Mouse (Mus musculus) colon, adult 2 months (tissue): Measurements from ENCODE around the gene Arhgef18. TPM values are rescaled to one million over a fixed set of nuclear protein-coding genes. Genes with fewer than 3 reads are reported as not detected.

Experiments used
- polyA plus RNA-seq: library from polyadenylated mRNA; depleted of rRNA; stranded (reverse); fragments of >200 nt; gene quantifications from 2 replicates; pipeline ENCODE4 v1.2.3, GENCODE M21; 2012; rRNA removed

The Arhgef18 gene
- 61.7 and 63.8 TPM in 2 replicates for polyA plus RNA-seq

GRCm38 (mm10) chr8:3392771-3393710 is at the start of gene Arhgef18:
Arhgef18 (plus strand) TSS chr8:3393006.

GRCm38 (mm10) chr8:3353189-3353810 is 39.5 kb upstream of the Arhgef18 start, which contains the start of gene A430078G23Rik:
A430078G23Rik (plus strand) TSS chr8:3353415.

GRCm38 (mm10) chr8:3467006-3467885 is 74.4 kb downstream of the Arhgef18 start, which contains the start of gene Pex11g:
Pex11g (minus strand) TSS chr8:3467680.

GRCm38 (mm10) chr8:3470562-3470961 is 77.8 kb downstream of the Arhgef18 start, which contains the start of gene Tex45:
Tex45 (plus strand) TSS chr8:3470862.

GRCm38 (mm10) chr8:3492901-3493844 is 100.4 kb downstream of the Arhgef18 start, which contains the start of gene Zfp358:
Zfp358 (plus strand) TSS chr8:3493138.

GRCm38 (mm10) chr8:3500235-3501090 is 107.7 kb downstream of the Arhgef18 start, which contains the start of gene Mcoln1:
Mcoln1 (plus strand) TSS chr8:3500457.

Other genes starting within 250 kb of the Arhgef18 start
- gene Insr, start 113.4 kb upstream of the Arhgef18 start, polyA plus RNA-seq: 25.5 and 28.2 TPM in 2 replicates
- 1.3 and 1.6 TPM in 2 replicates for gene A430078G23Rik, start 39.6 kb upstream of the Arhgef18 start, polyA plus RNA-seq
- 14.6 and 17.2 TPM in 2 replicates for gene Pex11g, start 74.7 kb downstream of the Arhgef18 start, polyA plus RNA-seq
- gene Tex45, start 77.9 kb downstream of the Arhgef18 start, polyA plus RNA-seq: 0.19 TPM in 1 of 2 replicates, not detected in the other
- gene Zfp358, start 100.1 kb downstream of the Arhgef18 start, polyA plus RNA-seq: 47.9 and 52.0 TPM in 2 replicates
- gene Mcoln1, start 107.5 kb downstream of the Arhgef18 start, polyA plus RNA-seq: 326 and 619 TPM in 2 replicates
- 73.1 and 77.5 TPM in 2 replicates for gene Pnpla6, start 122.4 kb downstream of the Arhgef18 start, polyA plus RNA-seq
- 0.12 and 4.0 TPM in 2 replicates for gene C330021F23Rik, start 175.0 kb downstream of the Arhgef18 start, polyA plus RNA-seq
- gene Camsap3, start 194.3 kb downstream of the Arhgef18 start, polyA plus RNA-seq: 93.5 and 97.2 TPM in 2 replicates
- gene Xab2, start 228.3 kb downstream of the Arhgef18 start, polyA plus RNA-seq: 48.7 and 54.3 TPM in 2 replicates
- gene Pet100, start 228.5 kb downstream of the Arhgef18 start, polyA plus RNA-seq: 3.6 and 4.7 TPM in 2 replicates
- not detected in 2 replicates for gene Pcp2, start 232.5 kb downstream of the Arhgef18 start, polyA plus RNA-seq
- 222 and 231 TPM in 2 replicates for gene Stxbp2, start 237.9 kb downstream of the Arhgef18 start, polyA plus RNA-seq